Mouse (Mus musculus) liver, adult 2 months (tissue): ENCODE data around the gene Ankrd2.

Experiments used
- CTCF ChIP-seq: fragments of 200-500 bp; IDR thresholded peaks from 2 replicates; pipeline ENCODE4 v1.5.1; 2011; ENCODE audit warnings: low read depth, low read length, control low read depth
- POLR2A ChIP-seq: fragments of 200-500 bp; IDR thresholded peaks from 2 replicates; pipeline ENCODE4 v1.6.1; 2011; ENCODE audit warnings: low read length, control low read depth; ENCODE audit not compliant: insufficient read depth; ENCODE audit errors: extremely low read depth

GRCm38 (mm10) chr19:42016251-42016650 is 19.5 kb upstream of the Ankrd2 start:
- TF ChIP-seq CTCF (no peak), POLR2A (no peak)
